9 mouse cellular contexts compared by ENCODE assay signal in genomic region chr7:47000644-47000983, GRCm38 (mm10). TPM values are rescaled to one million over a fixed set of nuclear protein-coding genes. Genes with fewer than 3 reads are reported as not detected.
A peak's percentile ranks its signal among the peaks of the same experiment; 100 is the strongest.
DNase-seq lines count a peak whose midpoint lies in the region; ATAC-seq and TF ChIP-seq lines count a peak whose summit lies in the region.
"Had no signal": no experiment of that assay in that cellular context is flagged by ENCODE, and none has a peak within 500 bp of the region (broad histone marks: within the 10 kb centered on the region; RNA-seq: fewer than 3 reads in every experiment).

No protein-coding gene starts in this region.

- no peak overlapping the region for H3K4me3 ChIP-seq in heart, postnatal 0 days (ENCODE audit: low read depth, low read length)

- WGBS in heart, postnatal 0 days, result 56% methylated on average over 3 of the region's 3 CpGs

- H3K4me1 ChIP-seq in heart, postnatal 0 days (ENCODE audit: control insufficient read depth, insufficient read depth), result peaks cover 29% of the 10 kb centered on the region

- H3K9me3 ChIP-seq in heart, postnatal 0 days (replicated peaks; ENCODE audit: control insufficient read depth, low read length), result no peaks in the 10 kb centered on the region

- H3K9ac ChIP-seq in heart, postnatal 0 days (replicated peaks; ENCODE audit: low read depth, low read length), result no peak overlapping the region

- H3K27ac ChIP-seq in heart, postnatal 0 days (ENCODE audit: low read depth), result no peak overlapping the region

- peak; percentile 32 for DNase-seq in heart, adult 8-10 months (ENCODE audit: low spot score)
- DNase-seq in heart, postnatal 36 days, result no peak
- peak; percentile 90 for DNase-seq in MN1 (ENCODE audit: low spot score)
- no peak for DNase-seq in heart, postnatal 0 days (ENCODE audit: low spot score)
- DNase-seq in lung, postnatal 10 days, result peak; percentile 79
- DNase-seq in frontal cortex, postnatal 36 days (ENCODE audit: low spot score in 2 of 2), result no peak
- no peak for DNase-seq in spleen, adult 12 weeks (ENCODE audit: low spot score)
- DNase-seq in cerebellum, adult 11-12 months, result no peak
- DNase-seq: cerebellum, adult 9-11 months had no signal

- TF ChIP-seq CTCF in heart, postnatal 0 days (IDR thresholded peaks at IDR 0.05; ENCODE audit: low read depth), result no peak

- TF ChIP-seq EP300 in heart, postnatal 0 days (IDR thresholded peaks at IDR 0.05; ENCODE audit: low read depth), result no peak

- H3K36me3 ChIP-seq in heart, postnatal 0 days (replicated peaks; ENCODE audit: control insufficient read depth, insufficient read depth, low read length), result peaks cover 34% of the 10 kb centered on the region

- peak; percentile 71 for ATAC-seq in heart, postnatal 0 days (ENCODE audit: insufficient read depth, low read depth)

- no peak overlapping the region for H3K4me2 ChIP-seq in heart, postnatal 0 days (ENCODE audit: low read depth, low read length)

- no peaks in the 10 kb centered on the region for H3K27me3 ChIP-seq in heart, postnatal 0 days (ENCODE audit: control insufficient read depth, insufficient read depth, low read length)

- intact Hi-C loops in heart, postnatal 36 days (cut with DNase I), result loop anchor here (5.0 kb wide), 1 partner anchor 163 kb away; no protein-coding TSS in a partner anchor

RNA-seq across cellular contexts. Expression of gene Spty2d1, which starts 7.6 kb away (rescaled TPM):
- total RNA-seq in heart, adult 8-10 months (2022), result 1 to 10 TPM; 5.7 to 6.4 (median 6.2) TPM
- 1 to 10 TPM; 6.7 to 8.6 TPM for total RNA-seq in heart, postnatal 36 days (2021)
- 8.7 and 9.4 TPM in 2 replicates for total RNA-seq in heart, postnatal 0 days (2014; rRNA removed; ENCODE audit: low replicate concordance)
- 7.7 and 7.8 TPM in 2 replicates for polyA plus RNA-seq in heart, postnatal 0 days (2015; fragmentation: Nextera tagmentation; extraction: Ambion mirVana)

RNA-seq across cellular contexts. Expression of gene Gm9999, which starts 17.2 kb away (rescaled TPM):
- not detected for total RNA-seq in heart, adult 8-10 months (2022)
- total RNA-seq in heart, postnatal 36 days (2021), result not detected
- total RNA-seq in heart, postnatal 0 days (2014; rRNA removed; ENCODE audit: low replicate concordance), result not detected in 2 replicates
- polyA plus RNA-seq in heart, postnatal 0 days (2015; fragmentation: Nextera tagmentation; extraction: Ambion mirVana), result not detected in 2 replicates

RNA-seq across cellular contexts. Expression of gene Uevld, which starts 42.3 kb away (rescaled TPM):
- total RNA-seq in heart, adult 8-10 months (2022), result 10 to 100 TPM; 10.1 to 14.9 (median 12.7) TPM
- total RNA-seq in heart, postnatal 36 days (2021), result 10 to 100 TPM in 1 of 2 experiments, 1 to 10 TPM in 1; 9.4 to 10.6 TPM
- 8.1 and 10.5 TPM in 2 replicates for total RNA-seq in heart, postnatal 0 days (2014; rRNA removed; ENCODE audit: low replicate concordance)
- 4.4 TPM in 2 replicates for polyA plus RNA-seq in heart, postnatal 0 days (2015; fragmentation: Nextera tagmentation; extraction: Ambion mirVana)

RNA-seq across cellular contexts. Expression of gene Tmem86a, which starts 49.8 kb away (rescaled TPM):
- 10 to 100 TPM; 20.6 to 33.5 (median 24.9) TPM for total RNA-seq in heart, adult 8-10 months (2022)
- 10 to 100 TPM; 29.2 to 32.6 TPM for total RNA-seq in heart, postnatal 36 days (2021)
- 12.8 and 18.5 TPM in 2 replicates for total RNA-seq in heart, postnatal 0 days (2014; rRNA removed; ENCODE audit: low replicate concordance)
- polyA plus RNA-seq in heart, postnatal 0 days (2015; fragmentation: Nextera tagmentation; extraction: Ambion mirVana), result 32.0 and 32.3 TPM in 2 replicates

Comparison
In these comparisons a context has a peak if more than half of its experiments do, and no peak if none do; other contexts are left out.
1. DNase-seq: peak in heart, adult 8-10 months (single experiment), MN1 (single experiment) and lung, postnatal 10 days (single experiment); none in heart, postnatal 36 days (0 of 2), heart, postnatal 0 days (single experiment), frontal cortex, postnatal 36 days (0 of 2), spleen, adult 12 weeks (single experiment) and cerebellum, adult 11-12 months (single experiment).